Mouse (Mus musculus): ENCODE measurements around the gene Rfc4. TPM values are rescaled to one million over a fixed set of nuclear protein-coding genes. Genes with fewer than 3 reads are reported as not detected.

Rfc4 gene
- polyA plus RNA-seq, 1 experiment from 2014 or later = 40.7 TPM

DNA sequence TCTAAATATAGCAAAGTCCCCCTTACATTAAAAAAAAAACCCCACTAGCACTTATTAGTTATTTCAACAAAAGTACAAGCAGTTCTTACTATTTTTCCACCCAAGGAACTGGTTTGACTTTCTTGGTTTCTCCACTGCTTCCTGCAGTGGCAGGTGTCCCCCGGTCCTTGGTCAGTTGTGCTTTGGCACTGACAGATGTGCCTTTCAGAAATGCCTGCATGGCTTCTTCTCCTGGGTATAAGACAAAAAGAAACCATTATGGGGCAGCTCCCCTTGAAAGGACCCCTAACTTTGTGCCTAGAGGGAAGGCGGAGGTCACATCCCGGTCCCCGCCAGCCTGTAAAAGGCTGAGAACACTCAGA lies 245 bp downstream of the Rfc4 start:
- 0 out of 2 replicates have a peak, but pooled peaks have one; percentile 9 for ATAC-seq
- Histone ChIP-seq H3K27me3 (replicated peaks; ENCODE audit: control insufficient read depth, insufficient read depth, low read length) (no peaks in the 10 kb centered on the region), H3K4me1 (replicated peaks; ENCODE audit: control insufficient read depth, insufficient read depth, low read length) (no peaks in the 10 kb centered on the region), H3K4me3 (ENCODE audit: low read depth, low read length) (peak overlapping the region; percentile 68), H3K27ac (ENCODE audit: low read depth, low read length) (peak overlapping the region; percentile 95), H3K9me3 (ENCODE audit: control insufficient read depth) (no peaks in the 10 kb centered on the region), H3K9ac (ENCODE audit: low read depth, low read length) (peak overlapping the region; percentile 85), H3K36me3 (ENCODE audit: control insufficient read depth, insufficient read depth) (0 out of 2 replicates have a peak, but pooled peaks cover 10% of the 10 kb centered on the region), H3K4me2 (replicated peaks; ENCODE audit: low read depth) (peak overlapping the region; percentile 83)
- WGBS = under 1% methylated on average over 4 of the region's 4 CpGs
- no peak for TF ChIP-seq CTCF (IDR thresholded peaks at IDR 0.05; ENCODE audit: low read depth)

DNA sequence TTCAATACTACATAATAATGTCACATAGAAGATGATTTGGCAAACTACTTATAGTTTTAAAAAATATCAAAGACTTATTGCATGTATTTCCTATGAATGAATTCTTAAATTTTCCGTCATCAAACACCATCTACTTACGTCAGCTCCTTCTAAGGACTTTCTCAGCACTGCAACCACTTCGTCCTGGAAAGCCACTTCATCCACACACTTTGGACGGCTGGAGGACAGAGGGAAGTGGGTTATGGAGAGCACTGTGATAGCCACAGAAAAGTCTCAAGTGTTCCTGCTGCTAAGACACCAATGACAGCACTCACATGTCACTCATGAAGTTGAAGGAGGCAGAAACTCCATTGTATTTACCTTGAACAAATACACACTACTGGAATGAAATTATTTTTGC lies 3.1 kb downstream of the Rfc4 start:
- H3K9me3 ChIP-seq (ENCODE audit: control insufficient read depth) = no peaks in the 10 kb centered on the region
- no peaks in the 10 kb centered on the region for H3K4me1 ChIP-seq (replicated peaks; ENCODE audit: control insufficient read depth, insufficient read depth, low read length)
- H3K27me3 ChIP-seq (replicated peaks; ENCODE audit: control insufficient read depth, insufficient read depth, low read length) = no peaks in the 10 kb centered on the region
- peaks cover 25% of the 10 kb centered on the region; the same call in 1 of the 2 replicates for H3K36me3 ChIP-seq (ENCODE audit: control insufficient read depth, insufficient read depth)
- WGBS = 91% methylated on average over 4 of the region's 4 CpGs
- no peak overlapping the region for H3K27ac ChIP-seq (ENCODE audit: low read depth, low read length)
- ATAC-seq = no peak
- H3K4me2 ChIP-seq (replicated peaks; ENCODE audit: low read depth) = no peak overlapping the region
- H3K4me3 ChIP-seq (ENCODE audit: low read depth, low read length) = no peak overlapping the region
- no peak overlapping the region for H3K9ac ChIP-seq (ENCODE audit: low read depth, low read length)
- no peak for TF ChIP-seq CTCF (IDR thresholded peaks at IDR 0.05; ENCODE audit: low read depth)

DNA sequence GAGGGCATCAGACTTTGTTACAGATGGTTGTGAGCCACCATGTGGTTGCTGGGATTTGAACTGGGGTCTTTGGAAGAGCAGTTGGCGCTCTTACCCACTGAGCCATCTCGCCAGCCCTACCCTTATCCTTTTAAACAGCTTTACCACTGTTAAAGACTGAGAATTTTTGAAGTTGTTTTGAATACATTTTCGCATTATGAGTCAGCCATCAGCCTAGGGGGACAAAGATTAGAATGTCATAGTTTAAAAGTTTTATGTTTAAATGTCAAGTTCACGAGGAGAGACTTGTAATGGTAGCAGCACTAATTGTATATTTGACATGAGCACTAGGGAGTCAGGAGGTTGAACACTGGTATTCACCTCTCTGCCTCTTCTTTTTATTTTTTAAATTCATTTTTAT lies 4.4 kb downstream of the Rfc4 start:
- TF ChIP-seq CTCF (IDR thresholded peaks at IDR 0.05; ENCODE audit: low read depth) = no peak
- no peak overlapping the region for H3K4me3 ChIP-seq (ENCODE audit: low read depth, low read length)
- H3K27ac ChIP-seq (ENCODE audit: low read depth, low read length) = no peak overlapping the region
- ATAC-seq = no peak
- H3K27me3 ChIP-seq (replicated peaks; ENCODE audit: control insufficient read depth, insufficient read depth, low read length) = no peaks in the 10 kb centered on the region
- WGBS = 94% methylated on average over 4 of the region's 4 CpGs
- no peak overlapping the region for H3K9ac ChIP-seq (ENCODE audit: low read depth, low read length)
- no peaks in the 10 kb centered on the region for H3K9me3 ChIP-seq (ENCODE audit: control insufficient read depth)
- H3K36me3 ChIP-seq (ENCODE audit: control insufficient read depth, insufficient read depth) = peaks cover 25% of the 10 kb centered on the region
- H3K4me1 ChIP-seq (replicated peaks; ENCODE audit: control insufficient read depth, insufficient read depth, low read length) = no peaks in the 10 kb centered on the region
- no peak overlapping the region for H3K4me2 ChIP-seq (replicated peaks; ENCODE audit: low read depth)

DNA sequence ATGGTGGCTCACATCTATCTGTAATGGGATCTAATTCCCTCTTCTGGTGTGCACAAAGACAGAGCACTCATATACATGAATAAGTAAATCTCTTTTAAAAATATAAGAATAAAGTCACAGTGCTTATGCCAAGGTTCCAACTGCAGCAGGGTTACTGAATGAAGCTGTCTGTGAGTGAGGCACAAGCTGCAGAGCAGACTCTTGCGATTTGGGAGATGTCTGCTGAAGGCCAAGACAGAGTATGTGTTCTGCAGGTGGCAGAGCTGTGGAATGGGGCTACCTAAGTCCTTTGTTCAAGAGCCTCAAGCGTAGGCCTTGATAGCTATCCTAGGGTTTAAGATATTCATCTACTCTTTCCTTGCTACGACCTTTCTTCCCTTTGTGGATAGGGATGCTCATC lies 5.1 kb downstream of the Rfc4 start:
- no peaks in the 10 kb centered on the region for H3K9me3 ChIP-seq (ENCODE audit: control insufficient read depth)
- peaks cover 29% of the 10 kb centered on the region for H3K36me3 ChIP-seq (ENCODE audit: control insufficient read depth, insufficient read depth)
- 89% methylated on average over 3 of the region's 3 CpGs for WGBS
- H3K27me3 ChIP-seq (replicated peaks; ENCODE audit: control insufficient read depth, insufficient read depth, low read length) = no peaks in the 10 kb centered on the region
- H3K4me1 ChIP-seq (replicated peaks; ENCODE audit: control insufficient read depth, insufficient read depth, low read length) = no peaks in the 10 kb centered on the region
- no peak for TF ChIP-seq CTCF (IDR thresholded peaks at IDR 0.05; ENCODE audit: low read depth)
- H3K4me3 ChIP-seq (ENCODE audit: low read depth, low read length) = no peak overlapping the region
- no peak overlapping the region for H3K4me2 ChIP-seq (replicated peaks; ENCODE audit: low read depth)
- no peak for ATAC-seq
- no peak overlapping the region for H3K9ac ChIP-seq (ENCODE audit: low read depth, low read length)
- no peak overlapping the region for H3K27ac ChIP-seq (ENCODE audit: low read depth, low read length)

DNA sequence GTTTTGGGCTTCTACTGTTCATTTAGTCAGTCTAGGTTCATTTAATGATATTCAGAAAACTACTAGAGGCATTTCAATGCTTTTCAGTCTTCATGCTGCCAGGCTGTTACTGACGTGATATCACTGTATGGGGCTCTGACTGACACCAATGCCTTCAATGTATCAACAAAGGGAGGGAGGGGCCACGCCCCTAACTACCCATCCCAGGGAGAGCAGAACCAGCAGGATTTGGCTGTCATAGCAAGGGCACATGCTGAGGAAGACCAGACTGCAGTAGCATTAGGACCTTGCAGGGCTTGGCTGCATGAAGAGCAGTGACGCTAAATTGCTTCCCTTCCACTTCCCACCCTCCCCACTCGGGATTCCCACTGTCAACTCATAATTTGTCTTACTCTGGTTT lies 10.4 kb downstream of the Rfc4 start:
- no peaks in the 10 kb centered on the region for H3K9me3 ChIP-seq (ENCODE audit: control insufficient read depth)
- no peak overlapping the region for H3K27ac ChIP-seq (ENCODE audit: low read depth, low read length)
- H3K4me3 ChIP-seq (ENCODE audit: low read depth, low read length) = no peak overlapping the region
- WGBS = 54% methylated on average over 4 of the region's 4 CpGs
- peaks cover 50% of the 10 kb centered on the region for H3K36me3 ChIP-seq (ENCODE audit: control insufficient read depth, insufficient read depth)
- no peak for ATAC-seq
- no peak for TF ChIP-seq CTCF (IDR thresholded peaks at IDR 0.05; ENCODE audit: low read depth)
- no peak overlapping the region for H3K9ac ChIP-seq (ENCODE audit: low read depth, low read length)
- no peaks in the 10 kb centered on the region for H3K4me1 ChIP-seq (replicated peaks; ENCODE audit: control insufficient read depth, insufficient read depth, low read length)
- H3K4me2 ChIP-seq (replicated peaks; ENCODE audit: low read depth) = no peak overlapping the region
- H3K27me3 ChIP-seq (replicated peaks; ENCODE audit: control insufficient read depth, insufficient read depth, low read length) = no peaks in the 10 kb centered on the region

DNA sequence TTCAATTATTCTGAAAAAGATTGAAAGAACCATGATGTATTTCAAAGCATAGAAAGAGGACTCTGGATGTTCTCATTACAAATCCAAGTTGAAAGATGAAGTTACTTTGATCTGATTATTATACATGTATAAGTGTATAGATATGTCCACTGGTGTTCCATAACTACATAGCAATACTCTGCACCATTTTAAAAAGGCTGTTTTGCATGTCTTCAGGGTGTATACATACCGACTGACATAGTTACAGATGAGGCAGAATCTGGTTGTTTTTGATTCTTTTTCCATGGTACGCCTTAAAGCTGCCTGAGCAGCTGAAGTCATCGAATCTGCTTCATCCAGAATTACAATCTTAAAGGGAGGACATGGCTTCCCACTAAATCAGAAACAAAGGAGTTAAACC lies 12.1 kb downstream of the Rfc4 start:
- no peak for ATAC-seq
- Histone ChIP-seq H3K4me2 (replicated peaks; ENCODE audit: low read depth) (no peak overlapping the region), H3K27me3 (replicated peaks; ENCODE audit: control insufficient read depth, insufficient read depth, low read length) (no peaks in the 10 kb centered on the region), H3K4me3 (ENCODE audit: low read depth, low read length) (no peak overlapping the region), H3K9me3 (ENCODE audit: control insufficient read depth) (no peaks in the 10 kb centered on the region), H3K36me3 (ENCODE audit: control insufficient read depth, insufficient read depth) (peaks cover 57% of the 10 kb centered on the region), H3K9ac (ENCODE audit: low read depth, low read length) (no peak overlapping the region), H3K27ac (ENCODE audit: low read depth, low read length) (no peak overlapping the region), H3K4me1 (replicated peaks; ENCODE audit: control insufficient read depth, insufficient read depth, low read length) (no peaks in the 10 kb centered on the region)
- 72% methylated on average over 3 of the region's 3 CpGs for WGBS
- TF ChIP-seq CTCF (IDR thresholded peaks at IDR 0.05; ENCODE audit: low read depth) = no peak

Measured in intestine, postnatal 0 days (tissue).